Mouse (Mus musculus) lung, postnatal 0 days (tissue): ENCODE measurements at regions not wholly inside any gene's neighbourhood (a gene's known extent, or its start where the extent isn't known, plus 50 kb on each side); places are given as distances from the start of the nearest gene placed in this dataset.
A peak's percentile ranks its signal among the peaks of the same experiment; 100 is the strongest.

Source experiments
- CTCF ChIP-seq: IDR thresholded peaks from 2 replicates; pipeline ENCODE4 v1.5.1; 2016; ENCODE audit warnings: antibody characterized with exemption, mild to moderate bottlenecking
- EP300 ChIP-seq: IDR thresholded peaks from 2 replicates; pipeline ENCODE4 v1.6.1; 2016; ENCODE audit warnings: antibody characterized with exemption, mild to moderate bottlenecking, control low read depth

DNA sequence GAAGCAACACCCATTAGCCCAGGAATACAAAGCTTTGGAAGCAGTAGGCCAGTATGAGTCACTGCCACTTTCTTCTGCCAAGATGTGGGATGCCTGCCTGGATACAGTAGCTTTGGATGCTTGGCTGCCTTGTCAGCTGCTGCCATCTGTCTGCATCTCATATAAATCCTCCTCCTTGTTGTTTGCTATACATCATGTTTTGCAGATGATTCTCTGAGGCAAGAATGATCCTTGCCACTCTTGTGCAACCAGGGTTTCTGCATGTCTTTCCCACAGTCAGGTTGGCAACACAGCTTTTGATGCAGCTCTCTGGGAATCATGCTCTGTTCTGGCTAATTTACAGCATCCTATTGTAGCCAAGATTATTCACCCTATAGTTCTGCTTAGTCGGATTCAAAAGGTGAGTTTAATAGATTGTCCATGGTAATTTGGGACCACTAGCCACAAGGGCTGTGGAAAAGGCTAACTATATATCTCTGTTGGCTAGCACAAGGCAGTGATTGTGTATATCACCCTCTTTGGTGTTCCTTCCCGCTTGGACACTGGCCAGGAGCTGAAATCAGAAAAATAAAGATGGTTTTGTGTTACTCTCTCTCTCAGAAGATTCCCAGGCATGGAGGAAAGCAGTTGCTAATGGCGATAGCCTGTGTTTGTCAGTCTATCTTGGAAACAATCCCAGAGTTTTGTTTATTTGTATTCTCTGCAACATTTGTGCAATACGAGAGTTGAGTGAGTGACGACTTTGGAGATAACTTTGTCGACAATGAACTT lies 1313.5 kb downstream of the Defb40 start:
- TF ChIP-seq CTCF (peak; percentile 49), EP300 (no peak)
